Mouse (Mus musculus): ENCODE results near the gene Gsx1.
A peak's percentile ranks its signal among the peaks of the same experiment; 100 is the strongest.

The Gsx1 gene

GRCm38 (mm10) chr5:147204905-147205304, 16.4 kb downstream of the Gsx1 start:
- DNase-seq (ENCODE audit: low read depth in 1 of 2, low spot score in 2 of 2) = no peak

GRCm38 (mm10) chr5:147207852-147208251, 19.4 kb downstream of the Gsx1 start:
- no peak for DNase-seq (ENCODE audit: low read depth in 1 of 2, low spot score in 2 of 2)

- no peak for DNase-seq (ENCODE audit: low read depth in 1 of 2, low spot score in 2 of 2)
These were observed 20.0 kb downstream of the Gsx1 start for GRCm38 (mm10) chr5:147208471-147208870.

GRCm38 (mm10) chr5:147227354-147228112, 39.0 kb downstream of the Gsx1 start:
- DNase-seq (ENCODE audit: low read depth in 1 of 2, low spot score in 2 of 2) = peak; percentile 5 to 30

GRCm38 (mm10) chr5:147235406-147236309, 47.2 kb downstream of the Gsx1 start:
- no peak for DNase-seq (ENCODE audit: low read depth in 1 of 2, low spot score in 2 of 2)

Measured in monocyte, adult 2 months (primary cell).